Mouse (Mus musculus): Measurements from ENCODE around the gene Pxk. TPM values are rescaled to one million over a fixed set of nuclear protein-coding genes. Genes with fewer than 3 reads are reported as not detected.

The Pxk gene
- polyA plus RNA-seq, 1 experiment from 2014 or later = 29.4 TPM

GRCm38 (mm10) chr14:8180371-8181035 lies 82.5 kb downstream of the Pxk start:
- Histone ChIP-seq H3K27ac (replicated peaks) (no peak overlapping the region), H3K27me3 (ENCODE audit: control insufficient read depth, insufficient read depth, low read length) (no peaks in the 10 kb centered on the region), H3K9ac (ENCODE audit: low read length) (no peak overlapping the region), H3K4me3 (ENCODE audit: low read depth, low read length) (no peak overlapping the region), H3K9me3 (ENCODE audit: control insufficient read depth, low read length) (no peaks in the 10 kb centered on the region), H3K36me3 (ENCODE audit: control insufficient read depth, insufficient read depth, low read length) (no peaks in the 10 kb centered on the region), H3K4me2 (replicated peaks; ENCODE audit: low read depth) (no peak overlapping the region), H3K4me1 (replicated peaks; ENCODE audit: control insufficient read depth, insufficient read depth) (no peaks in the 10 kb centered on the region)
- ATAC-seq (ENCODE audit: low FRiP score, low TSS enrichment) = no peak
- TF ChIP-seq EP300 (optimal IDR thresholded peaks at IDR 0.05) (no peak), CTCF (IDR thresholded peaks at IDR 0.05; ENCODE audit: low read depth) (no peak)
- WGBS = 76% methylated on average over 4 of the region's 4 CpGs
- DNase-seq (ENCODE audit: low spot score) = no peak

GRCm38 (mm10) chr14:8183330-8183729 lies 85.3 kb downstream of the Pxk start:
- TF ChIP-seq CTCF (IDR thresholded peaks at IDR 0.05; ENCODE audit: low read depth) (peak; percentile 36), EP300 (optimal IDR thresholded peaks at IDR 0.05) (no peak)
- Histone ChIP-seq H3K9ac (ENCODE audit: low read length) (no peak overlapping the region), H3K27ac (replicated peaks) (no peak overlapping the region), H3K4me2 (replicated peaks; ENCODE audit: low read depth) (no peak overlapping the region), H3K36me3 (ENCODE audit: control insufficient read depth, insufficient read depth, low read length) (no peaks in the 10 kb centered on the region), H3K9me3 (ENCODE audit: control insufficient read depth, low read length) (no peaks in the 10 kb centered on the region), H3K4me3 (ENCODE audit: low read depth, low read length) (no peak overlapping the region), H3K4me1 (replicated peaks; ENCODE audit: control insufficient read depth, insufficient read depth) (no peaks in the 10 kb centered on the region), H3K27me3 (ENCODE audit: control insufficient read depth, insufficient read depth, low read length) (no peaks in the 10 kb centered on the region)
- 62% methylated on average over 3 of the region's 3 CpGs for WGBS
- DNase-seq (ENCODE audit: low spot score) (no peak), ATAC-seq (ENCODE audit: low FRiP score, low TSS enrichment) (no peak)

GRCm38 (mm10) chr14:8186278-8187045 lies 88.5 kb downstream of the Pxk start:
- no peak for ATAC-seq (ENCODE audit: low FRiP score, low TSS enrichment)
- no peaks in the 10 kb centered on the region for H3K4me1 ChIP-seq (replicated peaks; ENCODE audit: control insufficient read depth, insufficient read depth)
- TF ChIP-seq EP300 (optimal IDR thresholded peaks at IDR 0.05) (no peak), CTCF (IDR thresholded peaks at IDR 0.05; ENCODE audit: low read depth) (no peak)
- H3K4me2 ChIP-seq (replicated peaks; ENCODE audit: low read depth) = no peak overlapping the region
- H3K9ac ChIP-seq (ENCODE audit: low read length) = no peak overlapping the region
- DNase-seq (ENCODE audit: low spot score) = no peak
- no peaks in the 10 kb centered on the region for H3K36me3 ChIP-seq (ENCODE audit: control insufficient read depth, insufficient read depth, low read length)
- H3K27ac ChIP-seq (replicated peaks) = no peak overlapping the region
- no peaks in the 10 kb centered on the region for H3K27me3 ChIP-seq (ENCODE audit: control insufficient read depth, insufficient read depth, low read length)
- no peaks in the 10 kb centered on the region for H3K9me3 ChIP-seq (ENCODE audit: control insufficient read depth, low read length)
- WGBS = 83% methylated on average over 6 of the region's 6 CpGs
- H3K4me3 ChIP-seq (ENCODE audit: low read depth, low read length) = no peak overlapping the region

GRCm38 (mm10) chr14:8190556-8190955 lies 92.5 kb downstream of the Pxk start:
- no peaks in the 10 kb centered on the region for H3K9me3 ChIP-seq (ENCODE audit: control insufficient read depth, low read length)
- no peaks in the 10 kb centered on the region for H3K36me3 ChIP-seq (ENCODE audit: control insufficient read depth, insufficient read depth, low read length)
- ATAC-seq (ENCODE audit: low FRiP score, low TSS enrichment) (no peak), DNase-seq (ENCODE audit: low spot score) (no peak)
- no peaks in the 10 kb centered on the region for H3K4me1 ChIP-seq (replicated peaks; ENCODE audit: control insufficient read depth, insufficient read depth)
- no peak for TF ChIP-seq EP300 (optimal IDR thresholded peaks at IDR 0.05)
- TF ChIP-seq CTCF (IDR thresholded peaks at IDR 0.05; ENCODE audit: low read depth) = no peak
- no peak overlapping the region for H3K27ac ChIP-seq (replicated peaks)
- H3K27me3 ChIP-seq (ENCODE audit: control insufficient read depth, insufficient read depth, low read length) = no peaks in the 10 kb centered on the region
- H3K9ac ChIP-seq (ENCODE audit: low read length) = no peak overlapping the region
- 93% methylated on average over 3 of the region's 3 CpGs for WGBS
- no peak overlapping the region for H3K4me3 ChIP-seq (ENCODE audit: low read depth, low read length)
- no peak overlapping the region for H3K4me2 ChIP-seq (replicated peaks; ENCODE audit: low read depth)

GRCm38 (mm10) chr14:8191331-8191965 lies 93.4 kb downstream of the Pxk start:
- no peak overlapping the region for H3K4me2 ChIP-seq (replicated peaks; ENCODE audit: low read depth)
- ATAC-seq (ENCODE audit: low FRiP score, low TSS enrichment) = peak; percentile 59; the same call in 1 of the 2 replicates
- H3K27me3 ChIP-seq (ENCODE audit: control insufficient read depth, insufficient read depth, low read length) = no peaks in the 10 kb centered on the region
- H3K9ac ChIP-seq (ENCODE audit: low read length) = no peak overlapping the region
- TF ChIP-seq EP300 (optimal IDR thresholded peaks at IDR 0.05) (no peak), CTCF (IDR thresholded peaks at IDR 0.05; ENCODE audit: low read depth) (no peak)
- H3K4me1 ChIP-seq (replicated peaks; ENCODE audit: control insufficient read depth, insufficient read depth) = no peaks in the 10 kb centered on the region
- H3K4me3 ChIP-seq (ENCODE audit: low read depth, low read length) = no peak overlapping the region
- H3K27ac ChIP-seq (replicated peaks) = no peak overlapping the region
- WGBS = 50% methylated on average over 12 of the region's 12 CpGs
- no peak for DNase-seq (ENCODE audit: low spot score)
- no peaks in the 10 kb centered on the region for H3K36me3 ChIP-seq (ENCODE audit: control insufficient read depth, insufficient read depth, low read length)
- no peaks in the 10 kb centered on the region for H3K9me3 ChIP-seq (ENCODE audit: control insufficient read depth, low read length)

Data from stomach, postnatal 0 days (tissue).